Mouse (Mus musculus): ENCODE results near the gene Nckap5. TPM values are rescaled to one million over a fixed set of nuclear protein-coding genes. Genes with fewer than 3 reads are reported as not detected.

The Nckap5 gene
- total and polyA plus RNA-seq, 3 experiments, result not detected

- Histone ChIP-seq H3K36me3 (ENCODE audit: control insufficient read depth in 1 of 2, insufficient read depth in 2 of 2, low read length in 2 of 2) (no peaks in the 10 kb centered on the region), H3K9me3 (replicated peaks; ENCODE audit: insufficient read depth, low read length) (no peaks in the 10 kb centered on the region), H3K4me1 (ENCODE audit: control insufficient read depth in 1 of 2, insufficient read depth in 2 of 2, low read length in 2 of 2) (no peaks in the 10 kb centered on the region), H3K27ac (ENCODE audit: control insufficient read depth, low read depth, low read length) (no peak overlapping the region), H3K4me3 (ENCODE audit: control insufficient read depth in 1 of 2, insufficient read depth in 1 of 2, low read depth in 2 of 2, low read length in 2 of 2) (no peak overlapping the region), H3K79me2 (ENCODE audit: control insufficient read depth, insufficient read depth, low read length, poor library complexity) (no peaks in the 10 kb centered on the region), H3K27me3 (ENCODE audit: control insufficient read depth in 1 of 2, insufficient read depth in 2 of 2, low read length in 2 of 2) (no peaks in the 10 kb centered on the region), H3K9ac (ENCODE audit: control insufficient read depth, low read depth, low read length, poor library complexity, severe bottlenecking) (no peak overlapping the region)
- no peak for TF ChIP-seq CHD2 (IDR thresholded peaks at IDR 0.05; ENCODE audit: low read length)
- no peak for TF ChIP-seq NRF1 (IDR thresholded peaks at IDR 0.05; ENCODE audit: insufficient read depth, low read depth, low read length, poor library complexity, severe bottlenecking)
- TF ChIP-seq MXI1 (IDR thresholded peaks at IDR 0.05; ENCODE audit: low read depth, low read length), result no peak
- no peak for TF ChIP-seq ELF1 (IDR thresholded peaks at IDR 0.05; ENCODE audit: low read depth, low read length)
- no peak for TF ChIP-seq POLR2AphosphoS5 (IDR thresholded peaks at IDR 0.05; ENCODE audit: borderline replicate concordance, low read depth, low read length)
- TF ChIP-seq NELFE (IDR thresholded peaks at IDR 0.05; ENCODE audit: low read depth, low read length), result no peak
- TF ChIP-seq MAX (IDR thresholded peaks at IDR 0.05; ENCODE audit: low read length), result no peak
- TF ChIP-seq MEF2A (IDR thresholded peaks at IDR 0.05; ENCODE audit: extremely low read depth, insufficient replicate concordance, low read depth, low read length, poor library complexity, severe bottlenecking), result no peak
- TF ChIP-seq ETS1 (IDR thresholded peaks at IDR 0.05; ENCODE audit: low read depth, low read length), result no peak
- no peak for TF ChIP-seq E2F4 (IDR thresholded peaks at IDR 0.05; ENCODE audit: borderline replicate concordance, low read depth, low read length)
- no peak for TF ChIP-seq ZKSCAN1 (IDR thresholded peaks at IDR 0.05; ENCODE audit: low read depth, low read length)
- no peak for TF ChIP-seq MAZ (IDR thresholded peaks at IDR 0.05; ENCODE audit: low read depth, low read length)
- no peak for TF ChIP-seq POLR2AphosphoS2 (IDR thresholded peaks at IDR 0.05; ENCODE audit: low read length)
- TF ChIP-seq SIN3A (IDR thresholded peaks at IDR 0.05; ENCODE audit: low read length), result no peak
- TF ChIP-seq MYC (IDR thresholded peaks at IDR 0.05; ENCODE audit: low read depth, low read length), result no peak
- DNase-seq (ENCODE audit: low read depth, low spot score), result no peak
Measured at GRCm38 (mm10) chr1:126752247-126753037, 78.2 kb downstream of the Nckap5 start.

- DNase-seq (ENCODE audit: low read depth, low spot score), result no peak
- Histone ChIP-seq H3K4me3 (ENCODE audit: control insufficient read depth in 1 of 2, insufficient read depth in 1 of 2, low read depth in 2 of 2, low read length in 2 of 2) (no peak overlapping the region), H3K9me3 (replicated peaks; ENCODE audit: insufficient read depth, low read length) (no peaks in the 10 kb centered on the region), H3K36me3 (ENCODE audit: control insufficient read depth in 1 of 2, insufficient read depth in 2 of 2, low read length in 2 of 2) (no peaks in the 10 kb centered on the region), H3K79me2 (ENCODE audit: control insufficient read depth, insufficient read depth, low read length, poor library complexity) (no peaks in the 10 kb centered on the region), H3K9ac (ENCODE audit: control insufficient read depth, low read depth, low read length, poor library complexity, severe bottlenecking) (no peak overlapping the region), H3K27me3 (ENCODE audit: control insufficient read depth in 1 of 2, insufficient read depth in 2 of 2, low read length in 2 of 2) (no peaks in the 10 kb centered on the region), H3K27ac (ENCODE audit: control insufficient read depth, low read depth, low read length) (no peak overlapping the region), H3K4me1 (ENCODE audit: control insufficient read depth in 1 of 2, insufficient read depth in 2 of 2, low read length in 2 of 2) (no peaks in the 10 kb centered on the region)
- TF ChIP-seq MAX (IDR thresholded peaks at IDR 0.05; ENCODE audit: low read length) (no peak), EP300 (IDR thresholded peaks at IDR 0.05; ENCODE audit: low read depth in 1 of 2, low read length in 2 of 2) (no peak), TCF12 (IDR thresholded peaks at IDR 0.05; ENCODE audit: low read depth, low read length) (no peak), MAZ (IDR thresholded peaks at IDR 0.05; ENCODE audit: low read depth, low read length) (no peak), RAD21 (IDR thresholded peaks at IDR 0.05; ENCODE audit: low read depth, low read length) (no peak), GABPA (IDR thresholded peaks at IDR 0.05; ENCODE audit: low read depth, low read length) (no peak), ZMIZ1 (IDR thresholded peaks at IDR 0.05; ENCODE audit: low read depth, low read length) (no peak), ELF1 (IDR thresholded peaks at IDR 0.05; ENCODE audit: low read depth, low read length) (no peak), TBP (IDR thresholded peaks at IDR 0.05; ENCODE audit: low read depth, low read length) (no peak), MAFK (IDR thresholded peaks at IDR 0.05; ENCODE audit: borderline replicate concordance, low read depth, low read length) (no peak), UBTF (IDR thresholded peaks at IDR 0.05; ENCODE audit: borderline replicate concordance, insufficient read depth, low read depth, low read length) (no peak), USF1 (IDR thresholded peaks at IDR 0.05; ENCODE audit: low read depth, low read length) (no peak), RCOR1 (IDR thresholded peaks at IDR 0.05; ENCODE audit: low read depth, low read length) (no peak), GATA1 (IDR thresholded peaks at IDR 0.05; ENCODE audit: low read depth, low read length) (no peak), KAT2A (conservative IDR thresholded peaks at IDR 0.05; ENCODE audit: low read depth, low read length) (no peak), POLR2A (IDR thresholded peaks at IDR 0.05; ENCODE audit: control insufficient read depth in 1 of 2, insufficient read depth in 1 of 2, low read depth in 1 of 2, low read length in 2 of 2, poor library complexity in 1 of 2) (no peak)
Measured at GRCm38 (mm10) chr1:126751137-126751536, 79.5 kb downstream of the Nckap5 start.

Data from MEL (cell line).